Mouse (Mus musculus): ENCODE measurements at regions not wholly inside any gene's neighbourhood (a gene's known extent, or its start where the extent isn't known, plus 50 kb on each side); places are given as distances from the start of the nearest gene placed in this dataset.

DNA sequence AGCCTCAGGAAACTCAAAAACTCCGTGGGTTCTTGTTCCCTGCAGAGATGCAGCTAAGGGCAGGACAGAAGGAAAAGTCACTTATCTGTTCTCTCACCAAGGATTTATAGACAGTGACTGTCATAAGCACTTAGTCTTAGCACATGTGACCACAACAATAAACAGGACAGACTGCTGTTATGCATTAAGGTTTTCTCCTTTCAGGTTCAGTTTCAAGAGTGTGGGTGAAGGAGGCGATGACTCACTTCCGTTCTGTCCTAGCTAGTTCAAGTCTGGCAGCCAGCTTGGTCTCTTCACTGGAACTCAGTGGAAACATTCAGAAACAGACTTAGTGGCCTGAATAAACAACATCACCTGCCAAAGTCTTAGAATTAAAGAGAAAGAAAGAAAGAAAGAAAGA, 141.1 kb upstream of the Rasa1 start:
- no peak for DNase-seq

DNA sequence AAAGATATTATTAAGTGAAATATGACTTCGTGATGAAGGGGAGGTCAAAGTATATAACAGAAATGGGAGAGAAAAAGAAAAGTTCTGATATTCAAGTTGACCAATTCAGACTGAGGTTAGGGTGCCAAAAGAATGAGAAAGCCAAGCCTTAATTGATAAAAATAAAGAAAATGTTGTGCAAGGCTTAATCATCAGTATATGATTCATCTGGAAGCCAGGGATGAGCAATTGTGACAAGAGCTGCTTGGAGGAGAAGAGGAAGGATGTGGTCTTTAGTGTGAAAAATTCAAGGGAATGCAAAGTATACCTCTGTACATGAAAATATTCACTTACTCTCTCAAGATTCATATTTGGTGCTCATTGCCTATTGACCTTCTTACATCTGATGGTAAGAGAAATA, 129.7 kb upstream of the Rasa1 start:
- DNase-seq: no peak

DNA sequence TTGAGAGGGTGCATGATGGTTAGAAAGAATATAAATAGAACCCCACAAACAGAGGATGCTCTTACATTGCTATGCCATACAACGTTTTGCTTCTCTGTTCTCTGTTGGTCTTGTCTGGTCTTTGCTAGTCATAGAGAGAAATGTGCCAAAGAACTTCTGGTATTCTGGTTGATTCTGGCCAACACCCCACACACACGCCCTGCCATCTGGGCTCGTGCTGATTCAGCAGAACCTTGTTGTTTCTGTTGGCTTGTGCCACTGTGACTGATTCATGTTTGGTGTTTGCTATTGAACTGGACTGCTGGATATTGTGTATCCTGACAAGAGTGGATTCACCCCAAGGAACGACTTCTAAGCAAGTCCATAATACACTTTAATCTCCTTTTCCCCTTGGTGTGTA, 126.0 kb upstream of the Rasa1 start:
- DNase-seq: no peak

DNA sequence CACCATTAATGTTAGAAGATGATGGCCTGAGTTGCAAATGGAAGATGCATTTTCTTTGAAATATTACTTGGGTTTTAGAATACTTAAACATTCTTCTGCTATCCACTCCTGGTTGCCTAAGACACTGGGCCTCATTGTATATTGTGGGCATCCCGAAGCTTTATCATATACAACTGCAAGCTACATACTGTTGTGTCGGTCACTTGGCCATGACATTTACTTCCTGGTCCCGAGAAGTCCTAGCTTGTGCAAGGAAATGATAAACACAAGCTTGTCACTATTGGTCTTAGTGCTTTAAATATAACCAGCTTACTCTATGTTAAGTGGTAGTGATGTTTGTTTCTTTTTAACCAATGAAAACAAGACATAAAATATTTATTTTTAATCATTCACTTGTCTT, 122.4 kb upstream of the Rasa1 start:
- no peak for DNase-seq

DNA sequence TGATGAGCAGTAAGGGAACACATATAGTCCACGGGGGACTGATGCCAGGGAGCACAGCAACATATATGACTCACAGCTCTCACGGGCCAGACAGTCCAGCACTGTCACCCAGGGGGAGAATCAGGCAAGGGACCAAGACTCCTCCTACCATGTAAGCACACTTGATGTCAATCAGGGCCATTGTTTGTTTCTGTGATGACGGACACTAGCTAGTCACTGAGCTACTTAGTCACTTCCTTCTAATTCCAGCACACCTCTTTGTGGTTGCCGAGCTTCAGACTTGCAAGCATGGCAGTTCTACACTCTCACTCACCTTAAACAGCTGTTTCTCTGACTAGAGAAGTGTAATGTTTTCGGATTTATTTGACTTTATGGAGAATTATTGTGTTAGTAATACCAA, 109.9 kb upstream of the Rasa1 start:
- no peak for DNase-seq

DNA sequence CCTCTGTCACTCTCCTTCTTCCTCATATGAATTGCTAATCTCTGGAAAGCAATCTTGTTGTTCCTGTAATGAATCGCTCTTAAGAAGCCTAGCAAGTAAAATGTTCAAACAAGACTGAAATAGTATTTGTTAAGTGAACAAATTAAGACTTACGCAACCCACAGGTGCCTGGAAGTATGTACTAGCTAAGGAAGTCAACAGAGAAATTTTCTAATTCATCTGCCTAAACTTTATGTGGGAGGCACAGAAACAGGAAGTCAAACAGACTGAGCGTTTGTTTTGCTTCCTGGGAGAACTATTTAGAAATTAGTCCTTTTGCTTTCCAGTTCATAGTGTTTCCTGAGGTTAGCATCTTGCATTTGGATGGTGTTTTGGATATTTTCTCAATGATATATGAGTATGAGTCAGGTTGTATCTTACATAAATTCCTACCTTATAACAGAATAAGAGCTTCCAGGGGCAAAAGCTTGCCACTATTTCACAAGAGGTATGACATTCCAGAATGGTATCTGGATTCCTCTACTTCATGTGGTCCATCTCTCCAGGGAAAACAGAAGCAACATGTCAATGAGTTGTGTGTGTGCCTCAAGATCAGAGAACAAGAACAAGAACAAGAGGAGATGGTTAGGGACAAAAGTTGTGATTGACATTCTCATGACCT, 87.5 kb upstream of the Rasa1 start:
- no peak for DNase-seq

DNA sequence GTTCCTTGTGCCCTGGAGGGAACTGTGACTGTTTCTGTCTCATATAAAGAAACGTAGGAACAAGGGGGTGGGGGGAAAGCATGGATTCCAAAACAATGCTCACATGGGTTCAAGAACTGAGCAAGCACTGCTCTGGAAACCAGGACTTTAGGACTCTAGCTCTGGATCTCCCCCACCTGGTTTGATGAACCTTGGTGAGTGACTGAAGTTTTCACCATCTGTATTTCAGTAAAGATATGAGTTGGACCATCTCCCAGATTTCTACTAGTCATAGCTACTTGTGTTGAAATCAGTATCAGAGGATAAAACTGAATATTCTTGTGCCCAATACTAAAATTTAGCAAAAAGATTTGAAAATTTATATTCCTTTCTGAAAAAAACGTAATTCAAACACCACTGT, 70.7 kb upstream of the Rasa1 start:
- no peak for DNase-seq

DNA sequence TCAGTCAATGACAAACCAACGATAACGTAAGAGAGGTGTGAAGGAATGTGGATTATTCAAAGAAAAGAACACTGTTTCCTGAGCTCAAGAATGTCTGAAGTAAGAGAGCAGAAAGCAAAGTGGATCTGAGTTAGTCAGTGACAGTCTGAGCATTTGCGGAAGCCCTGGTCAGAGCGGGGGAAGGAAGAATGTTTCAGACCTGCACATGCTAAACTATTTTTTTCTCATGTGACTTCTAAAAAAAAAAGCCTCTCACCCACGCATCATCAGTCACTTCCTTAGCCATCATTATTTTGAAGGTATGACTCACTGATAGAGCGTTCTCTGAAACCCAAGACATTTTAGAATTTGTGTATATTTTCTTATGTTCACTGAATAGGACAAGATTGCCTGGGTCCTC, 70.2 kb upstream of the Rasa1 start:
- no peak for DNase-seq

DNA sequence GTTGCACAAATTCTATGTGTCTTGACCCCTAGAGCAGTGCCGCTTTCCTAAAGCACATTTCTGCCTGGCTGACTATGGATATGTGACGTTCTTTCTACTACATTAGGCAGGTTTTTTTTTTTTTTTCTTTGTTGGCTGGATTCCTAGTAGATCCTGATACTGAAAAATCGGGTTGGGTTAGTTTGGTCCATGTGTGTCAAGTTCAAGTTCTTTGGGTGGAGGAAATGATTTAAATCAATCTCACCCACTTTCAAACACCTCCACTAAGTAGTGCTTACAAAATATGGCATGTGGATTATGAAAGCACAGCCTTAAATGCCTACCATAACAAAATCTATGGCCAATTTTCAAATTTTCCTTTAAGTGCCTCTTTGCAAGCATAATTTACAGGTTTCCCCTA, 63.1 kb upstream of the Rasa1 start:
- no peak for DNase-seq

Measured in right cerebral cortex, postnatal 4 days (tissue).